Mouse (Mus musculus) CH12.LX (cell line): ENCODE measurements around the gene Tmem207. TPM values are rescaled to one million over a fixed set of nuclear protein-coding genes. Genes with fewer than 3 reads are reported as not detected.

Experiments
- DNase-seq: peaks from one replicate; pipeline ENCODE4 v3.0.0-alpha.2; 2013; ENCODE audit errors: extremely low read depth
- H3K27ac ChIP-seq: 2 replicates; pipeline ENCODE4 v1.5.1; 2012; ENCODE audit warnings: low read depth, mild to moderate bottlenecking, control low read depth, moderate library complexity; ENCODE audit not compliant: insufficient read depth
- H3K27me3 ChIP-seq: replicated peaks from 2 replicates; pipeline ENCODE3; 2012; ENCODE audit warnings: inconsistent platforms
- H3K36me3 ChIP-seq, 2 experiments: replicated peaks in 1 of 2; 2 replicates each; pipeline versions ENCODE3 to v1.6.1; 2012; ENCODE audit warnings: inconsistent platforms in 1 of 2, low read length in 1 of 2, mild to moderate bottlenecking in 1 of 2, mixed read lengths in 1 of 2, moderate library complexity in 1 of 2; ENCODE audit not compliant: control insufficient read depth in 1 of 2, insufficient read depth in 1 of 2
- H3K4me1 ChIP-seq, 2 experiments: 2 replicates each; pipeline ENCODE4 v1.6.1; 2012; ENCODE audit warnings: inconsistent platforms in 1 of 2, moderate library complexity in 1 of 2; ENCODE audit not compliant: insufficient read depth in 2 of 2, control insufficient read depth in 1 of 2
- H3K4me2 ChIP-seq: 2 replicates; pipeline ENCODE4 v1.6.1; 2012; ENCODE audit warnings: low read depth, mild to moderate bottlenecking, control low read depth; ENCODE audit not compliant: poor library complexity, insufficient read depth, severe bottlenecking
- H3K4me3 ChIP-seq, 3 experiments: fragments of 150-350 bp in 1 of 3; sonication (generic) in 1 of 3; replicated peaks in 1 of 3; 2 replicates each; pipeline versions ENCODE3 to v1.5.1; 2011 to 2012; ENCODE audit warnings: low read depth in 2 of 3, low read length in 2 of 3, mild to moderate bottlenecking in 2 of 3, moderate library complexity in 2 of 3, control low read depth in 1 of 3, improper control_type of control experiment in 1 of 3, inconsistent platforms in 1 of 3, mixed read lengths in 1 of 3; ENCODE audit not compliant: poor library complexity in 1 of 3
- H3K79me2 ChIP-seq: replicated peaks from 2 replicates; pipeline ENCODE4 v1.6.1; 2012; ENCODE audit warnings: mild to moderate bottlenecking, moderate library complexity; ENCODE audit not compliant: control insufficient read depth, poor library complexity, insufficient read depth, severe bottlenecking; ENCODE audit errors: extremely low read depth
- H3K9ac ChIP-seq: 2 replicates; pipeline ENCODE4 v1.6.1; 2012; ENCODE audit warnings: low read depth, mild to moderate bottlenecking, control low read depth, moderate library complexity; ENCODE audit not compliant: insufficient read depth
- H3K9me3 ChIP-seq: replicated peaks from 2 replicates; pipeline ENCODE3; 2012; ENCODE audit warnings: low read length, inconsistent platforms, mixed read lengths
- BHLHE40 ChIP-seq: IDR thresholded peaks from 2 replicates; pipeline ENCODE4 v1.6.1; 2011; ENCODE audit warnings: mild to moderate bottlenecking, low read depth, low read length, improper control_type of control experiment
- CTCF ChIP-seq, 2 experiments: IDR thresholded peaks in 1 of 2; conservative IDR thresholded peaks in 1 of 2; 2 replicates each; pipeline ENCODE4 v1.5.1; 2011 to 2012; ENCODE audit warnings: low read depth in 2 of 2, low read length in 2 of 2, improper control_type of control experiment in 1 of 2, inconsistent platforms in 1 of 2, mild to moderate bottlenecking in 1 of 2, moderate library complexity in 1 of 2
- ELF1 ChIP-seq: IDR thresholded peaks from 2 replicates; pipeline ENCODE4 v1.6.1; 2014; ENCODE audit warnings: low read depth, mild to moderate bottlenecking, inconsistent platforms, low read length, improper control_type of control experiment
- EP300 ChIP-seq: IDR thresholded peaks from 2 replicates; pipeline ENCODE4 v1.6.1; 2011; ENCODE audit warnings: low read length, improper control_type of control experiment
- ETS1 ChIP-seq: conservative IDR thresholded peaks from 2 replicates; pipeline ENCODE4 v1.6.1; 2012; ENCODE audit warnings: low read depth, mild to moderate bottlenecking, inconsistent platforms, low read length, improper control_type of control experiment, moderate library complexity
- JUND ChIP-seq: conservative IDR thresholded peaks from 2 replicates; pipeline ENCODE4 v1.6.1; 2011; ENCODE audit warnings: low read depth, low read length, improper control_type of control experiment
- KAT2A ChIP-seq: IDR thresholded peaks from 2 replicates; pipeline ENCODE4 v1.6.1; 2012; ENCODE audit warnings: low read length, improper control_type of control experiment, inconsistent platforms; ENCODE audit not compliant: insufficient replicate concordance
- MAFK ChIP-seq: IDR thresholded peaks from 2 replicates; pipeline ENCODE4 v1.6.1; 2011; ENCODE audit warnings: low read length, improper control_type of control experiment; ENCODE audit not compliant: insufficient replicate concordance
- MAX ChIP-seq: IDR thresholded peaks from 2 replicates; pipeline ENCODE4 v1.6.1; 2011; ENCODE audit warnings: low read length, improper control_type of control experiment
- MEF2A ChIP-seq: IDR thresholded peaks from 2 replicates; pipeline ENCODE4 v1.6.1; 2014; ENCODE audit warnings: low read depth, mild to moderate bottlenecking, inconsistent platforms, low read length, improper control_type of control experiment, borderline replicate concordance
- NELFE ChIP-seq: IDR thresholded peaks from 2 replicates; pipeline ENCODE4 v1.6.1; 2011; ENCODE audit warnings: low read depth, low read length, improper control_type of control experiment
- PAX5 ChIP-seq: IDR thresholded peaks from 2 replicates; pipeline ENCODE4 v1.6.1; 2012; ENCODE audit warnings: low read length, inconsistent platforms, mixed read lengths
- POLR2AphosphoS2 ChIP-seq: IDR thresholded peaks from 2 replicates; pipeline ENCODE4 v1.6.1; 2011; ENCODE audit warnings: low read depth, low read length, improper control_type of control experiment
- RCOR1 ChIP-seq: conservative IDR thresholded peaks from 2 replicates; pipeline ENCODE4 v1.6.1; 2012; ENCODE audit warnings: low read depth, mild to moderate bottlenecking, inconsistent platforms, low read length, improper control_type of control experiment
- SIN3A ChIP-seq: IDR thresholded peaks from 2 replicates; pipeline ENCODE4 v1.6.1; 2012; ENCODE audit warnings: low read length, improper control_type of control experiment, inconsistent platforms
- SMC3 ChIP-seq: IDR thresholded peaks from 2 replicates; pipeline ENCODE4 v1.6.1; 2011; ENCODE audit warnings: low read depth, low read length, improper control_type of control experiment
- TBP ChIP-seq: conservative IDR thresholded peaks from 2 replicates; pipeline ENCODE4 v1.6.1; 2011; ENCODE audit warnings: low read depth, low read length, improper control_type of control experiment
- TCF12 ChIP-seq: IDR thresholded peaks from 2 replicates; pipeline ENCODE4 v1.6.1; 2014; ENCODE audit warnings: low read depth, mild to moderate bottlenecking, inconsistent platforms, low read length, improper control_type of control experiment
- UBTF ChIP-seq: IDR thresholded peaks from 2 replicates; pipeline ENCODE4 v1.6.1; 2012; ENCODE audit warnings: low read depth, mild to moderate bottlenecking, inconsistent platforms, low read length, improper control_type of control experiment, moderate library complexity
- ZKSCAN1 ChIP-seq: IDR thresholded peaks from 2 replicates; pipeline ENCODE4 v1.6.1; 2012; ENCODE audit warnings: low read depth, inconsistent platforms, low read length, improper control_type of control experiment, borderline replicate concordance
- ZMIZ1 ChIP-seq: IDR thresholded peaks from 2 replicates; pipeline ENCODE4 v1.6.1; 2012; ENCODE audit warnings: low read depth, mild to moderate bottlenecking, inconsistent platforms, low read length, improper control_type of control experiment
- dilution Hi-C: fragments of 300-500 bp; cut with MboI; formaldehyde crosslinking; loops from 2 replicates; pipeline ENCODE4 v1.14.3; 2020; ENCODE audit warnings: low sequenced_read_pairs; ENCODE audit not compliant: extremely low pct_unique_long_range_greater_than_20kb, extremely low pct_ligation_motif_present
- in situ Hi-C: fragments of 300-500 bp; cut with MboI; formaldehyde crosslinking; loops from 3 replicates; pipeline ENCODE4 v1.14.3; 2019; ENCODE audit warnings: low sequenced_read_pairs, low pct_ligation_motif_present, low pct_unique_long_range_greater_than_20kb, mixed read lengths
- polyA plus RNA-seq: library from polyadenylated mRNA; unstranded; fragments of >175 nt; gene quantifications from 2 replicates; pipeline ENCODE4 v1.2.1, GENCODE M21; 2012; ENCODE audit warnings: low read depth; ENCODE audit not compliant: insufficient read length
- total RNA-seq, 2 experiments: library from RNA; depleted of rRNA; stranded (reverse); fragments of 300-350 nt in 1 of 2; fragments of >200 nt in 1 of 2; gene quantifications; 2 replicates each; pipeline ENCODE4 v1.2.3; 2012 to 2014

The Tmem207 gene
- total and polyA plus RNA-seq, 3 experiments, result not detected

GRCm38 (mm10) chr16:26552234-26552633, 25.7 kb upstream of the Tmem207 start:
- DNase-seq, result no peak
- in situ Hi-C loops, result no loop called here
- dilution Hi-C loops, result no loop called here
- no peak for TF ChIP-seq KAT2A
- TF ChIP-seq ZMIZ1, result no peak
- no peak for TF ChIP-seq MAX
- Histone ChIP-seq H3K27me3 (no peaks in the 10 kb centered on the region), H3K36me3 (no peaks in the 10 kb centered on the region), H3K9me3 (no peaks in the 10 kb centered on the region), H3K4me1 (no peaks in the 10 kb centered on the region), H3K79me2 (no peaks in the 10 kb centered on the region), H3K4me2 (no peak overlapping the region), H3K4me3 (no peak overlapping the region), H3K27ac (no peak overlapping the region), H3K9ac (no peak overlapping the region)

- Histone ChIP-seq H3K9me3 (no peaks in the 10 kb centered on the region), H3K27ac (no peak overlapping the region), H3K27me3 (no peaks in the 10 kb centered on the region), H3K9ac (no peak overlapping the region), H3K4me2 (no peak overlapping the region)
- TF ChIP-seq PAX5 (no peak), MAX (no peak), UBTF (no peak), ELF1 (no peak), BHLHE40 (no peak), ETS1 (no peak), CTCF (conservative IDR thresholded peaks at IDR 0.05 in 1 of 2, IDR thresholded peaks at IDR 0.05 in 1 of 2; ENCODE audit: low read depth in 2 of 2, low read length in 2 of 2) (no peak), ZKSCAN1 (no peak), MAFK (no peak), POLR2AphosphoS2 (no peak), TBP (no peak), SIN3A (no peak), SMC3 (no peak), RCOR1 (no peak), JUND (no peak), MEF2A (no peak), TCF12 (no peak), EP300 (no peak), NELFE (no peak)
- TF ChIP-seq, all 38 proteins: peak for 0
- dilution Hi-C loops, result no loop called here
- in situ Hi-C loops, result loop anchor here (25.0 kb wide), 1 partner anchor 413 kb away; no protein-coding TSS in a partner anchor
- Histone ChIP-seq H3K4me3 (no peak overlapping the region), H3K79me2 (no peaks in the 10 kb centered on the region), H3K4me1 (no peaks in the 10 kb centered on the region), H3K36me3 (no peaks in the 10 kb centered on the region)
- no peak for DNase-seq
These were observed 22.7 kb upstream of the Tmem207 start for GRCm38 (mm10) chr16:26549221-26549620.
